Mouse (Mus musculus): ENCODE results near the gene Poldip2.

Gene Poldip2

GRCm38 (mm10) chr11:78544449-78545111, 32.6 kb downstream of the Poldip2 start:
- no peak for DNase-seq (ENCODE audit: low spot score in 2 of 2)

- no peak for DNase-seq (ENCODE audit: low spot score in 2 of 2)
Observed at GRCm38 (mm10) chr11:78545181-78545580, 33.2 kb downstream of the Poldip2 start.

GRCm38 (mm10) chr11:78547718-78548460, 35.9 kb downstream of the Poldip2 start:
- no peak for DNase-seq (ENCODE audit: low spot score in 2 of 2)

- no peak for DNase-seq (ENCODE audit: low spot score in 2 of 2)
Observed at GRCm38 (mm10) chr11:78549491-78549987, 37.5 kb downstream of the Poldip2 start.

GRCm38 (mm10) chr11:78550168-78551058, 38.4 kb downstream of the Poldip2 start, which contains the start of gene Tmem97:
Tmem97 (minus strand) TSS chr11:78550777.
- peak; percentile 98 to 99 for DNase-seq (ENCODE audit: low spot score in 2 of 2)

- DNase-seq (ENCODE audit: low spot score in 2 of 2), result no peak
Observed at GRCm38 (mm10) chr11:78551059-78551398, 39.0 kb downstream of the Poldip2 start.

GRCm38 (mm10) chr11:78555623-78556022, 43.6 kb downstream of the Poldip2 start:
- no peak for DNase-seq (ENCODE audit: low spot score in 2 of 2)

GRCm38 (mm10) chr11:78556070-78556469, 44.1 kb downstream of the Poldip2 start:
- no peak for DNase-seq (ENCODE audit: low spot score in 2 of 2)

GRCm38 (mm10) chr11:78557241-78557640, 45.2 kb downstream of the Poldip2 start:
- DNase-seq (ENCODE audit: low spot score in 2 of 2), result no peak

GRCm38 (mm10) chr11:78560447-78560846, 48.5 kb downstream of the Poldip2 start:
- DNase-seq (ENCODE audit: low spot score in 2 of 2), result peak; percentile 88 to 89

- no peak for DNase-seq (ENCODE audit: low spot score in 2 of 2)
Observed at GRCm38 (mm10) chr11:78566775-78567174, 54.8 kb downstream of the Poldip2 start.

- no peak for DNase-seq (ENCODE audit: low spot score in 2 of 2)
Observed at GRCm38 (mm10) chr11:78567614-78568013, 55.6 kb downstream of the Poldip2 start.

- DNase-seq (ENCODE audit: low spot score in 2 of 2), result no peak
Observed at GRCm38 (mm10) chr11:78568827-78569226, 56.8 kb downstream of the Poldip2 start.

GRCm38 (mm10) chr11:78569806-78570205, 57.8 kb downstream of the Poldip2 start:
- no peak for DNase-seq (ENCODE audit: low spot score in 2 of 2)

GRCm38 (mm10) chr11:78571441-78571840, 59.4 kb downstream of the Poldip2 start:
- DNase-seq (ENCODE audit: low spot score in 2 of 2), result peak in 1 of 2 experiments; percentile 46

GRCm38 (mm10) chr11:78571854-78572253, 59.9 kb downstream of the Poldip2 start:
- DNase-seq (ENCODE audit: low spot score in 2 of 2), result no peak
